Mouse (Mus musculus) stomach, embryonic 14.5 days (tissue): ENCODE results near the gene Lyzl4. TPM values are rescaled to one million over a fixed set of nuclear protein-coding genes. Genes with fewer than 3 reads are reported as not detected.

ENCODE experiments used
- ATAC-seq: fragments of 200-750 bp; cut with Nextera tagmentation; 2 replicates; pipeline ENCODE4 v1.8.0; 2017; ENCODE audit warnings: low read depth, moderate TSS enrichment; ENCODE audit not compliant: insufficient number of reproducible peaks, insufficient read depth, low FRiP score
- H3K27ac ChIP-seq: fragments of 300-500 bp; sonication (generic); 2 replicates; pipeline ENCODE4 v1.5.1; 2014; ENCODE audit warnings: mild to moderate bottlenecking, low read length, moderate library complexity, mixed read lengths
- H3K27me3 ChIP-seq: fragments of 300-500 bp; sonication (generic); 2 replicates; pipeline ENCODE4 v1.6.1; 2014; ENCODE audit warnings: low read length, control low read depth, mixed read lengths; ENCODE audit not compliant: control insufficient read depth, insufficient read depth
- H3K36me3 ChIP-seq: fragments of 300-500 bp; sonication (generic); 2 replicates; pipeline ENCODE4 v1.6.1; 2014; ENCODE audit warnings: mild to moderate bottlenecking, control low read depth, low read length, moderate library complexity, mixed read lengths; ENCODE audit not compliant: control insufficient read depth, insufficient read depth
- H3K4me1 ChIP-seq: fragments of 300-500 bp; sonication (generic); 2 replicates; pipeline ENCODE4 v1.6.1; 2014; ENCODE audit warnings: low read length, control low read depth, mixed read lengths; ENCODE audit not compliant: control insufficient read depth, insufficient read depth
- H3K4me2 ChIP-seq: fragments of 300-500 bp; sonication (generic); replicated peaks from 2 replicates; pipeline ENCODE4 v1.6.1; 2014; ENCODE audit warnings: low read depth, low read length, control low read depth
- H3K4me3 ChIP-seq: fragments of 300-500 bp; sonication (generic); 2 replicates; pipeline ENCODE4 v1.5.1; 2014; ENCODE audit warnings: low read depth, low read length, control low read depth
- H3K9ac ChIP-seq: fragments of 300-500 bp; sonication (generic); replicated peaks from 2 replicates; pipeline ENCODE4 v1.6.1; 2014; ENCODE audit warnings: low read depth, mild to moderate bottlenecking, control low read depth, low read length, moderate library complexity, mixed read lengths
- H3K9me3 ChIP-seq: fragments of 300-500 bp; sonication (generic); 2 replicates; pipeline ENCODE4 v1.6.1; 2016; ENCODE audit warnings: low read depth, low read length, control low read depth; ENCODE audit not compliant: control insufficient read depth
- WGBS: fragments of 180-500 bp; shearing (Covaris S2); extraction: QIAGEN DNeasy Blood & Tissue Kit; methylation state at CpG from one replicate; pipeline ENCODE4 v1.1.7; 2014; 5-methylcytosine and 5-hydroxymethylcytosine counted together
- polyA plus RNA-seq: library from polyadenylated mRNA; unstranded; fragments of >200 nt; fragmentation: Nextera tagmentation; extraction: Ambion mirVana; gene quantifications from 2 replicates; pipeline ENCODE4 v1.2.1, GENCODE M21; 2014

The Lyzl4 gene
- polyA plus RNA-seq, 1 experiment from 2014 or later, result 0.55 TPM

DNA sequence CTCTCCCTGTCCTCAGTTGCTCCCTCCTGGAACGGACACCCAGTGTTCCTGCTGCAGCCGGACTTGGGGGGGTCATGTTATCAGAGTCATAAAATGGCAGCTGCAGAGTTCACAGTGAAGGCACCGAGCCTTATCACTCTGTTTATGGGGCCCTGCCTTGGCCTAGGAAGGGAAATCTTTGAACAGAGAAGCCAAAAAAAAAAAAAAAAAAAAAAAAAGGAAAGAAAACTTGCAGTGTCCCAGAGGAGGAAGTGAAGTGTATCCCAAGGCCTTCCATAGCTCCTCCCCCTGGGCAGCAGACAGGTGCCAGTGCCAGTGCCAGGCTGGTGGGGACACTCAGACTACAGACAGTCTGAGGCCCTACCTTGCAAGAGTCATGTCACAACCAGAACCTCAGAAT, 3.0 kb upstream of the Lyzl4 start:
- no peak for ATAC-seq

GRCm38 (mm10) chr9:121642401-121643181, 695 bp upstream of the Lyzl4 start, which contains the start of gene Vipr1:
Vipr1 (plus strand) TSS chr9:121642716.
- Histone ChIP-seq H3K36me3 (no peaks in the 10 kb centered on the region), H3K4me3 (peak within 1 kb of the TSS; percentile 47), H3K9ac (no peak within 1 kb of the TSS), H3K9me3 (no peaks in the 10 kb centered on the region), H3K27ac (no peak within 1 kb of the TSS), H3K4me2 (peak within 1 kb of the TSS; percentile 96), H3K27me3 (peaks cover 39% of the 10 kb centered on the region), H3K4me1 (no peaks in the 10 kb centered on the region)
- peak; percentile 89 for ATAC-seq
- WGBS, result under 1% methylated on average over 66 of the region's 79 CpGs

More for the DNA sequence above, 3.0 kb upstream of the Lyzl4 start:
- WGBS, result 47% methylated on average over 3 of the region's 3 CpGs
- no peaks in the 10 kb centered on the region for H3K36me3 ChIP-seq
- H3K27ac ChIP-seq, result no peak overlapping the region
- H3K27me3 ChIP-seq, result peaks cover 36% of the 10 kb centered on the region
- H3K9me3 ChIP-seq, result no peaks in the 10 kb centered on the region
- H3K4me2 ChIP-seq, result no peak overlapping the region
- H3K4me1 ChIP-seq, result no peaks in the 10 kb centered on the region
- H3K9ac ChIP-seq, result no peak overlapping the region
- H3K4me3 ChIP-seq, result no peak overlapping the region

DNA sequence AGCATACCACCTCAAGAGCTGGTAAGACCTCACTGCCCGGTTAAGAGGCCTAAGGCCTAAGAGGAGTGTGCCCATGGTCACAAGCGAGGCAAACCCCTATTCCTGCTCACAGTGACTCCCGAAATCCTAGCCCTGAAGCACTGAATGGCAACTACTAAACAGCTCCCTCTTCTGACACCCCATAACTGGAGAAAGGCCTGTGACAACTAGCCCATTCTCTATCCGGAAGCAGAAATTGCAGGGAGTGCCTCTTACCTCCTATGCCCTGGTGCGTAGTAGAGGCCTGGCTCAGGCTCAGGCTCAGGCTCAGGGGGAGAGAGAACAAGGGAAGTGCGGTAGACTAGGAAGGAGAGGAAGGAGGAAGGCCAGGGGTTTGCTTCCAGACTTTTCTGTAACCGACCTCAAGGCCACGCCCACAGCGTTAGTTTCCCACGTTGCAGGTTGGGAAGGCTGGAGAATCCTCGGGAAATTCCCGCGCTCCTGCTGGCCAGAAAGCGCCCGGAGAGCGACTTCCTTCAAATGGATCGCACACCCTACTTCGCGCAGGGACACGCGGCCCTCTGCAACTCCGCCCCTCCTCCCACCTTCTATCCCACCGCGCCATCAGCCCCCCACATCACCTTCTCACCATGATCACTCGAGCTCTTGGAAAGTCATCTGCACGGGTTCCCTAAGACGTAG, 521 bp downstream of the Lyzl4 start:
- H3K9me3 ChIP-seq, result no peaks in the 10 kb centered on the region
- peak overlapping the region; percentile 47 for H3K4me3 ChIP-seq
- ATAC-seq, result no peak
- no peak overlapping the region for H3K27ac ChIP-seq
- no peaks in the 10 kb centered on the region for H3K36me3 ChIP-seq
- H3K4me2 ChIP-seq, result peak overlapping the region; percentile 96
- no peaks in the 10 kb centered on the region for H3K4me1 ChIP-seq
- peaks cover 39% of the 10 kb centered on the region for H3K27me3 ChIP-seq
- 13% methylated on average over 27 of the region's 27 CpGs for WGBS
- H3K9ac ChIP-seq, result no peak overlapping the region

DNA sequence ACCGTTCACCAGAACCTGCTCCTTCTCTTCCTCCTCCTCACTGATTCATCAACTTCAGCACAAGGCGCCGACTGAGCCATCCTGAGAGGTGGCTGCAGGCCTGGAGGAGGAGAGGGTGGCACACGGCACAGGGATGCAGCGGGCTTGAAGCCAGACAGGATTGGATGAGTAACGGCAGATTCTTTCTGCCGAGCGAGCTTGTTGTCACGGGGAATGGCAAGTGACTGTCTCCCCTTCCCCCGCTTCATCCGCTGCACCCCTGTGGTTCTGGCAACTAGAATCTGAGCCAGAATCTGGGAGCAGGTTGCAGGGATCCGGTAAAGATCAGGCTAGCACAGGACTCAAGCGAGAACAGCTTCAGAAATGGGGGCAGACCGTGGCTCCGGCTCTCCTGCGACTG, 2.1 kb downstream of the Lyzl4 start:
- no peaks in the 10 kb centered on the region for H3K4me1 ChIP-seq
- no peak overlapping the region for H3K4me2 ChIP-seq
- H3K9ac ChIP-seq, result no peak overlapping the region
- no peak overlapping the region for H3K4me3 ChIP-seq
- H3K9me3 ChIP-seq, result no peaks in the 10 kb centered on the region
- no peak for ATAC-seq
- no peaks in the 10 kb centered on the region for H3K36me3 ChIP-seq
- 43% methylated on average over 16 of the region's 16 CpGs for WGBS
- no peak overlapping the region for H3K27ac ChIP-seq
- H3K27me3 ChIP-seq, result peaks cover 39% of the 10 kb centered on the region

DNA sequence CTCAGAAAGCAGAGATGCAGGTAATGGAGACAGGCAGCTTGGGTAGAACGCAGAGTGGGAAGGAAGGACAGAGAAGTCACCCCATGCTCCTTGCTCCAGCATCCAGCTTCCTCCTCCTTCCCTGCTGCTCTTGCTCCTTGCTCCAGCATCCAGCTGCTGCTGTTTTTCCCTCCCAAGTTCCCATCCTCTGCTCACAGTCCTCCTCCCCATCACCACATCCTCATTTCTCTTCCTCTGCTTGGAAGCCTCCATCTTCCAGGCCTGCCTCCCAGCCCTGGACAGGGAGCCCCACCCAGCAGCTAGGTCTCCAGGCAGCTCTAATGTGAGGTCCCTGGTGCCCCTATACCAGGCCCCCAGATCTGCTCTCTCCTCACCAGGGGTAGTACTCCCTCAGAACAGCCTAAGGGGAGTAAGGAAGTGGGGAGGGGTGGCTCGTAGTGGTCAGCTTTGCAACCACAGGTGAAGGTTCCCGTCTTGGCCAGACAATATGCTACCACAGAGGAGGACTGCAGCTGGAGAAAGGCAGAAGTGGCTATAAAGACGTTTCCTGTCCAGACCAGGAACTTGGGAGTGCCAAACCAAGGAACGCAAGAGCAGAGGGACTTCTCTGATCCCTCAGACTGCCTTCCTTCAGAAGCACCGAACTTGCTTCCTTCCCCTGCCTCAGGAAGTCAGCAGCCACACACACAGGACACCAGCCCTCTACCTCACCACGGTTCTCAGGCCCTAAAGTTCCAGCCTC, 5.9 kb downstream of the Lyzl4 start:
- WGBS, result 57% methylated on average over 7 of the region's 7 CpGs
- H3K4me3 ChIP-seq, result no peak overlapping the region
- ATAC-seq, result no peak
- no peak overlapping the region for H3K4me2 ChIP-seq
- H3K9ac ChIP-seq, result no peak overlapping the region
- no peaks in the 10 kb centered on the region for H3K9me3 ChIP-seq
- H3K36me3 ChIP-seq, result no peaks in the 10 kb centered on the region
- H3K27me3 ChIP-seq, result peaks cover 13% of the 10 kb centered on the region; the same call in 1 of the 2 replicates
- H3K4me1 ChIP-seq, result no peaks in the 10 kb centered on the region
- no peak overlapping the region for H3K27ac ChIP-seq

GRCm38 (mm10) chr9:121633306-121633705, 8.6 kb downstream of the Lyzl4 start:
- no peak for ATAC-seq
- Histone ChIP-seq H3K4me3 (no peak overlapping the region), H3K27ac (no peak overlapping the region), H3K36me3 (no peaks in the 10 kb centered on the region), H3K9me3 (no peaks in the 10 kb centered on the region), H3K9ac (no peak overlapping the region), H3K4me1 (no peaks in the 10 kb centered on the region), H3K4me2 (no peak overlapping the region), H3K27me3 (no peaks in the 10 kb centered on the region)
- WGBS, result 52% methylated on average over 6 of the region's 6 CpGs

DNA sequence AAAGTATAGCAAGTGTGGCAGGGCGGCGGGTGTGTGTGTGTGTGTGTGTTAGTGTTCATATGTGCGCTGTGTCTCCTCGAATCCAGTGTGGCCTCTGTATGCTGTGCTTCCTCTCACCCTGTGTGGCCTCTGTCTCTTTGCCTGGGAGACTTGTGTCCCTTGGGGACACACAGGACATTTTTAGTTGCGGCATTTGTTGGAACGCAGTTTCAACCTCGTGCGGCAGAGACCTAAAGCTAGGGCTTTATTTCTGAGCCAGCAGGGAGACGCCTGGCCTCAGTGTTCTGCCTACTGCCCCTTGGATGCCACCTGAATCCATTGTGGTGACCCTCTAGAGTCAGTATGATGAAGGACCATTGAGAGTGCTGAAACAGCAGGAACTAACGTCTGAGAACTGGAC, 9.0 kb downstream of the Lyzl4 start:
- H3K4me2 ChIP-seq, result no peak overlapping the region
- H3K27me3 ChIP-seq, result no peaks in the 10 kb centered on the region
- no peak overlapping the region for H3K9ac ChIP-seq
- no peaks in the 10 kb centered on the region for H3K9me3 ChIP-seq
- H3K4me1 ChIP-seq, result no peaks in the 10 kb centered on the region
- H3K36me3 ChIP-seq, result no peaks in the 10 kb centered on the region
- H3K4me3 ChIP-seq, result no peak overlapping the region
- no peak for ATAC-seq
- 84% methylated on average over 10 of the region's 10 CpGs for WGBS
- H3K27ac ChIP-seq, result no peak overlapping the region

- Histone ChIP-seq H3K4me3 (no peak overlapping the region), H3K9me3 (no peaks in the 10 kb centered on the region), H3K4me2 (no peak overlapping the region), H3K27ac (no peak overlapping the region), H3K27me3 (no peaks in the 10 kb centered on the region), H3K4me1 (no peaks in the 10 kb centered on the region), H3K36me3 (no peaks in the 10 kb centered on the region), H3K9ac (no peak overlapping the region)
- 59% methylated on average over 4 of the region's 4 CpGs for WGBS
- no peak for ATAC-seq
Observed at GRCm38 (mm10) chr9:121631946-121632345, 9.9 kb downstream of the Lyzl4 start.
